Mouse (Mus musculus): Measurements from ENCODE around the gene Tedc1. TPM values are rescaled to one million over a fixed set of nuclear protein-coding genes. Genes with fewer than 3 reads are reported as not detected.

The Tedc1 gene
- 1 to 10 TPM; 2.0 to 2.5 TPM for total RNA-seq (2021)
- long read RNA-seq, experiment 1, partial matches to known transcripts: 0 of 6 reads
- long read RNA-seq, experiment 1, other reads (novel, unspliced or antisense): 3 of 6 reads
- long read RNA-seq, experiment 2, transcript Tedc1-201 (8 exons, 2,441 nt): major isoform, 5 of 5 reads
- long read RNA-seq, experiment 2, partial matches to known transcripts: 0 of 5 reads
- long read RNA-seq, experiment 2, other reads (novel, unspliced or antisense): 0 of 5 reads

DNA sequence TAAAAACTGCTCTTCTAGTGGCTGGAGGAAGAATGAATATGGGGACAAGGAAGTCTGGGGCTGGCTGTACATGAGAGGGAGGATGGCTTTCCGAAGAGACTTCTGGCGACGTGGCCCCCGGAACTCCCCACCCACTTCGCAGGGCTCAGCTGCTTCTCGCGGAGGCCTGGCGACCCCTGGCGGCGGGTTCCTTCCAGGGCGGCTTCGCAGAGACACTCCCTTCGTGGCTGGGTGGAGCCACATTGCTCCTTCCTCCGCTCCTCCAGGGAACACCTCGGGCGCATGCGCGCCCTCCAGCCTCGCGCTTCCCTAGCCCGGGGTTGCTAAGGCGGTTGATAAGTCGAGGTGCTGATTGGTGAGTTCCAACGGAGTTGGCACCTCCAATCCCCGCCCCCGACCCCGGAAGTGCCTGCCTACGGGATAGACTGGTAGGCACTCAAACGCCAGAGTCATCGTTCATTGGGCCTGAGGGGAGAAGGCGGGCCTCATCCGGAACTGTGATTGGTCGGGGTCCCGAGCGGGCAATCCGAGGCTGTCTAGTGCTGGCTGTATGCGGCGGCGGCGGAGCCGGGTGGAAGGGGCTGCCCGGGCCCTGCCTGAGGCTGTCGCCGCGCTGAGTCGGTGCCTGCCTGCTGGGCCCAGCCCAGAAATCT is at the start of gene Tedc1:
Gene Tedc1, plus strand, starts transcription at position 535 of the 653 bp plus-strand sequence.
- DNase-seq: peak; percentile 100

DNA sequence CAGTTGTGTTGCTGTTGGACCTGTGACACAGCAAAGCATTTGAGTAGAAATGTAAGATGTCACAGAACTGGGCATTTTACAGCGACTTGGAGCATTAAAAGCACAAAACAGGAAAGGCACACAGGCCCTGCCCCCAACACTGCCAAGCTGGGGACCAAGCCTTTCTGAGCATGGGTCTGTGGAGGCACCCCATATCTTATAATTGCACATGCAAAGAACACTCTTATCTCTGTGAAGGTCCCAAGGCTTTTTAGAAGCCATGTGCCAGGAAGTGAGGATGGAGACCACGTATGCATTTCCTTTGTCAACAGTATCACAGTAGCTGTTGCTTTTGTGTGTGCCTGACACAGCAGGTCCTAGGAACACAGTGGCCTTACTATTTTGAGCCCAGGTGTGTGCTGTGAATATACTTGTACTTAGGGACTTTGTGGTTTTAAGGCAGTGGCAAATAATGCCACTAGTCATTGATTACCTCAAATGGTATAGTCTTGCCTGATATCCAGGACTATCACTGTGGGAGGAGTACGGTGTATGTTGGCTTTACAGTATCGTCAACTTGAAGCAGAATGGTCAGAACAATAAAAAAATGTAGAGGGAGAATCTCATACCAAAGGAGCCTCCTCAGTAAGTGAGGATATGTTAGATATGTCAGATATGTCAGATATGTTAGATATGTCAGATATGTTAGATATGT is 48.6 kb upstream of the Tedc1 start:
- DNase-seq: no peak

DNA sequence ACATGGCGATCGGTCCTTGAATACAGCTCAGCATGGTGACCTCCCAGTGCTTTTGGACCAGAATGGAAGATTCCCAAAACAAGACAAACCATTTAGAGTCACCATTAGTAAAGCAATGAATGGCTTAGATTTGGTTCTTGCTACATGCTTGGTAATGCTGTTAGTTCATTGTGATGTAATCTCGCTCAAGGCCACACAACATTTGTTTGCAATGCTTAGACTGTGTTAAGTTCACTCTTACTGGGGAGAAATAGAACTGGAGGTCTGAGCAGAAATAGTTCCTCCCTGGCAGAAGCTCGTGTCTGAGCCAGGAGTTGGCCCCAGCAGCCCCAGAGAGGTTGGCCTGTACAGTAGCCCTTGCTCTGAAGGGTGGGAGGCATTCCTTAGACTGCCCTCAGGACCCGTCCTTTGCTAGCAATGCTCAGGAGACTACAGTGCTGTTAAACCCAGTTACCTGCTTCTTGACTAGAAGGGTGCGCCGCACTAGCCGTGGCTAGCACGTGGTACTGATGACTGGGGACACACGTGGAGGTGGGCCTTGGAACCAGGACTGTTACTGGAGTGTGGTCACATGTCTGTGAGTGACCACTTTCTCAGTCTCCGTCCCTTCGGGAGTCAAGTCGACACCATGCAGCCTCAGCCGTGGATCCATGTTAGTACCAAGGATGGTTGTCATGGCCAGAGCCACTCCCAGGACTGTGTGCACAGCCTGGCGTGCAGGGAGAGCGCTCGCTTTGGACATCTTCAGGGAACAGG is 47.5 kb upstream of the Tedc1 start:
- no peak for DNase-seq

DNA sequence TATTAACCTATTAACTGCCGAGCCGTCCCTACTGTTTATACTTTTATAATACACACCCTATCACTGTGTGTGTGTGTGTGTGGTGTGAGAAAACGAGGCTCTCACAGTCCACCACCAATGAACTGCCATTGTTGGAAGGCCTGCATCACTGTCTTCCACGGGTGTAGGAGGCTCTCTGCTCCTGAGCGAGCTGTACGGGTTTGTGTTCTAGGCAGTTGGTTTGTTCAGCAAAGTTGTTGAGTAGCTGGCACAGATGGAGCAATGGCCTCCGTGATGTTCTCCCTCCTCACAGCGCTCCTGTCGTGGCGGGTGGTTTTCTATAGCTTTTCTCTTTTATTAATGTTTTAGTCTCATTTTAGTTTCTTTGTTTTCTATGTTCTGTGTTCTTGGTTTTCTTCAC is 46.4 kb upstream of the Tedc1 start:
- DNase-seq: no peak

DNA sequence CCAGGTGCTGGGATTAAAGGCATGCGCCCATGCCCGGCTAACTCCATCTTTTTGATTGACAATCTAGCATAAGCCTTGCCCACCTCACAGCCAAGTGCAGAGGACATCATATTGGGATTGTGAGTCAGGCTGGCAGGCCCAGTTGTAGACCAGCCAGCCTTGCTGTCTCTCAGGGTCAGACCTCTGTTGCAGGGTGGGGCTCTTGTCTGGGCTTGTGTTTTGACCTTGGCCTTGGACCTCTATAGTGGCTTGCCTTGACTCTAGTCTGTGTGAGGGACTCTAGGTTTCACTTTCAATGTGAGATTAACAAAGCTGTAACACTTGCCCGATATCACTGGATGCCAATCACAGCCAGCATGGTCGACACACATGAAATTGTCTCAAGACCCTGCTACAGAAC is 42.1 kb upstream of the Tedc1 start:
- no peak for DNase-seq

DNA sequence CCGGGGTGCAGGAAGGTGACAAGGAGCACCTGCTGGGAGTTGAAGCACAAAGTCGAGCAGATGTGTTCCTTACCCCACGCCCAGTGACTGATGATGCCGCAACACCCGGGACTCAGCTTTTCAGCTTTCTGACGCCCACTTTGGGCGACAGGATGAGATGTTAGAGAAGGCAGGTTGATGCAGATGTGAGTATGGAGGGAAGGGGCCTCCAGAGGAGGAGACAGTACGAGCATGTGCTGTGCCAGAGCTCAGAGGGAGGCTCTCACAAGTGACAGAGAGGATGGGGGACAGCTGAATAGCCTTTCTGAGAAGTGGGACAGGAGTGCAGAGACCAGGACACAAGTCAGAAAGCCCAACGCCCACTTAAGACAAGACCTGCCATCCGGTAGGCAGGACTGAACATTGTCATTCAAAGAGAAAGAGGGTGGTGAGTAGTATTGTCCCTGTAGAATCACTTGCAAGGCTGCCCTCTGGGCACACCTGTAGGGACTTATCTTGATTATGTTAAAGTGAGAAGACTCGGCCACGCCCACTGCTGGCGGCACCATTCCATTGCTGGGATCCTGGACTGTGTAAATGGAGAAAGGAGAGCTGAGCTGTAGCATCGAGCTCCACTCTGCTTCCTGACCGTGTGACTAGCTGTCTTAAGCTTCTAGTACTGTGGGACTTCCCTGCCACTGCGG is 41.2 kb upstream of the Tedc1 start:
- no peak for DNase-seq

DNA sequence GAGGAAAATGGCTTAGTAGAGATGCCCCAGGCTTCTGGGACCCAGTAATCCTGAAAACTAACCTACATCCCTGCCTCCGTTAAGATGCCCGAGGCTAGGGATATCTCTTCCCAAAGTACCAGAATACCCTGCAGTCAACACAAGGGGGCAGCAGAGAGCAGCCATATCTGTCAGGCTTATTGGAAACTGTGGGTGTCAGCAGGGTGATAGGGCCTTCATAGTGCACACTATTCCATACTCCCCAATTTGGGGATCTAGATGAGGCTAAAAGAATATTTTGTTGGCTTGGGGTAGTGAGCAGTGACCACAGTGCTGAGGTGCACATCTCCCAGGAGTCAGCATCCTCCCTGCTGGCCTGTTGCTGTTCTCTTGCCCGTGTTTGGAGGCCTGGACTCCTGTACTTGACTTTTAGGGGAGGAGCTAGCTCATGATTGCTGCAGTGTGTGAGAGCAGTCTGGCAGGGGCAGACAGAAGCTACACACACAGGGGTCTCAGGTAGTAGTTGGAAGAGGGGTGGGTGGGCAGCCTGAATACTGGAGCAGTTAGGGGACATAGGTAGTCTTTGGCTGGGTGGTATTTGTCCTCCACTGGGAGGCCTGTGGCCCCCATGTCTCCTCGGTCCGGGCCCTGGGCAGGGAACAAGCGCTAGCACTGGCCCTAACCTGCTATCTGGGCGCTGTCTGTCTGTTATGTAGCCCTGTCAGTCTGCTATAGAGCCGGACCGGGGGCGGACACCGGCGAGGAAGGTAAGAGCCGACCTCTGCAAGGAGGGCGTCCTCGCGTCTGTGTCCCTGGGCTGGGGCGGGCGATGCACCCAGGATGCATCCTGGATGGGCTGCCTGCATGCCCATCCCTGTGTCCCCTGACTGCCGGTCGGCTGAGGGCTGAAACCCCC is 36.5 kb upstream of the Tedc1 start:
- peak; percentile 88 for DNase-seq

DNA sequence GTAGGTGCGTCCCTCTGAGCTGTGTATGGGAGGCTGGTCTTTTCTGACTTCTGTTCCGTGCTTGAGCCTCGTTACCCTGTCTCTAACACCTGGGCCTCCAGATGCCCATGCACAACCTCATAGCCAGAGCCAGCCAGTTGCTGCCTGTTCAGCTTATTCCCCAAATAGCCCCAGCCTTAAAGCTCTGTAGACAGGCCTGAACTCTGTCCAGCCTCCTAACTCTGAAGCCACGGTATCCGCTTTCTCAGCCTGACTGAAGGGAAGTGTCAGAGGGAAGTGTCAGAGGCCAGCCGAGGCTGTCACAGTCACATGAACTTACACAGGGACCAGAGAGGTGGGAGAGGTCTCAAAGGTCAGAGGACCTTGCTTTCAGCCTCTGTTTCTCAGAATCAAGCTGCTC is 31.5 kb upstream of the Tedc1 start:
- DNase-seq: no peak

DNA sequence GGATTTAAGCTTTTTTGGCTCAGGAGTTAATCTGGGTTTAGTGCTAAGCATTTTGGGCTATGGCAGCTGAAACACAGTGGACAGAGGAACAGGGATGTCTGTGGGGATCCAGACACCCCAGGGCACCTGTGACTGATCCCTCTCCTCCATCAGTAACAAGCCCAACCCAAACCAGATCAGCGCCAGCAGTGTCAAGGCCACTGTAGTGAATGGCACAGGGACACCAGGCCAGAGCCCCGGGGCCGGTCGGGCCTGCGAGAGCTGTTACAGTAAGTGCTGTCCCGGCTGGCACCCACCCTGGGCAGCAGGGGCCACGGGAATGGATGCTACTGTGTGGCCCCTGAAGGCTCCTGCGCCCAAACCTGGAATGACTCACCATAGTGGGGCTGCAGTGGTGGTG is 25.5 kb upstream of the Tedc1 start:
- DNase-seq: no peak

DNA sequence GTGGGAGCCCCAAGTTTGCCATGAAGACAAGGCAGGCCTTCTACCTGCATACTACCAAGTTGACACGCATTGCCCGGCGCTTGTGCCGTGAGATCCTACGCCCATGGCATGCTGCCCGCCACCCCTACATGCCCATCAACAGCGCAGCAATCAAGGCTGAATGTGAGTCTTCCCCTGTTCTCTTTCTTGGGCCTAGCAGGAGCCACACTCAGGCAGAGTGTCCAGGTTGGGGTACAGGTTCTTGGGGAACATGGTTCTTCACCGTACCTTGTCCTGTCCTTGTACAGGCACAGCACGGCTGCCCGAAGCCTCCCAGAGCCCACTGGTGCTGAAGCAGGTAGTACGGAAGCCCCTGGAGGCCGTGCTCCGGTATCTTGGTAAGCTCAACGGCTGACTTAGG is 24.6 kb upstream of the Tedc1 start:
- DNase-seq: no peak

DNA sequence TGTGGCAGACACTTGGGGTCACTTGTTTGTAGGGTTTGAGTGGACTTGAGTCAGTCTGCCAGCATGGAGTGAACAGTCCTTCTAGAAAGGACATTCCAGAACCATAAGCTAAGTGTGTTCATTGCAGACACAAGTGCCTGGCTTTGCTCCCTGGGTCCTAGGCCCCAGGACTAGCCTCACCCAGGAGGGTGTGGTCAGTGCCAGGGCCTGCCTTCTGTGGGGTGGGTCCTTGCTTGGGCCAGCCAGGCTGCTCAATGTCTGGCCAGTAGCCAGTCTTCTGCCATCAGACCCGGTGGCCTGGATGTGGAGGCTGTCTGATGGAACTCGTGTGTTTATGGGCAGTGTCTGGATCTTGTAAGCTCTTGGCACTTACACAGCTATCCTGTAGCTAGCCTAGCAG is 23.7 kb upstream of the Tedc1 start:
- DNase-seq: no peak

DNA sequence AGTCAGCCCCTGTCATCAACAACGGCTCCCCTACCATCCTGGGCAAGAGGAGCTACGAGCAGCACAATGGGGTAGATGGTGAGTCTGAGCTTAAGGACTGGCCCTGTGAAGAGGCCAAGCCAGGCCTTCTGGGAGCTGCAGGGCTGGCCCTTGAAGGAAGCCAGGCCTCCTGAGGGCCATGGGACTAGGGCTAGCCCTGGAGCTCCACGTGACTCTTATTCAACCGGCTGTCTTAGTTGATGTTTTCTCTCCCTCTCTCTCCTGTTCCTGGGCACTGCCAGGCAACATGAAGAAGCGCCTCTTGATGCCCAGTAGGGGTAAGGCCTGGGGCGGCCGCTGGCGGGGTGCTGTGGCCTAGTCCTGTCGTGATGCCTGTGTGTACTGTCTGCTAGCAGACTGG is 23.0 kb upstream of the Tedc1 start:
- no peak for DNase-seq

DNA sequence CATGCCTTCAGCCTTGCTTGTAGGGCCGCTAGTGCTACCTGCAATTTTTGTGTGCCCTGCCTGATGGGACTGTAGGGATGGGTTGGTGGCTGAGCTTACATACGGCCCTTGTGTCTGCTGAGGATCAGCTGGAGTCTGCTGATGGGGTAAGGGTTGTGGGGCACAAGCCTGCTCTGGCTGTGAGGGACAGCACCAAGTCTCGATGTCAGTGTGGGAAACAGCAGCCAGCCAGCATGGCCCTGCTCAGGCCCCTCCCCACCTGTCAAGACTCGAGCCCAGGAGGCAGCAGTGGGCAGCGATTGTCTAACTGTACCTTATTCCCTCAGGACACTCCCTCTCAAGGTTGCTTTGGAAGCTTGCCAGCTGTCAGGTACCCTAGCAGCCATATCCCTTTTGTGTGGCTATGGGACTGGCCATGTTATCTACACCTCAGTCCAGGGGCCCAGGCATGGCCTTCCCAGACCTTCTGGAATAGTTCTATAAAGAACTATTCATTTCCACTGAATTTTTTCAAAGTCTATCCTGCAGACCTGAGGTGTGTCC is 22.3 kb upstream of the Tedc1 start:
- no peak for DNase-seq

DNA sequence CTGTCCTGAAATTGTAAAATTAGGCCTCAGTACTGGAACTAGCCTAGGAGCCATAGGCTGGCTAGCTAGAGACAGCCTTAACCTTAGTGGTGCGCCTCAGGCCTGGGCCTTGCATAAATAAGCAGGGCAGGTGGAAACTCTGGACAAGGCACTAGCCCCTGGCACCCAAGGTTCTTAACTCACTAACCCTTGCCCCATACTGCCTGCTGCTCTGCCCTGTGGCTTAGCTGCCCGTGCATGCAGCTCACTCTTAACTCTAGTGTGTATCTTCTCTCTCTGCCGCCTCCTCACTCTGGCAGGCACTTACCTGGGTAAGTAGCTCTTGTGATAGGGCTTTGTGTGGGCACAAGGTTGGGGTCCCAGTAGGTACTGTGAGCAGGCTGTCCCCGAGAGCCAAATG is 21.7 kb upstream of the Tedc1 start:
- DNase-seq: no peak

DNA sequence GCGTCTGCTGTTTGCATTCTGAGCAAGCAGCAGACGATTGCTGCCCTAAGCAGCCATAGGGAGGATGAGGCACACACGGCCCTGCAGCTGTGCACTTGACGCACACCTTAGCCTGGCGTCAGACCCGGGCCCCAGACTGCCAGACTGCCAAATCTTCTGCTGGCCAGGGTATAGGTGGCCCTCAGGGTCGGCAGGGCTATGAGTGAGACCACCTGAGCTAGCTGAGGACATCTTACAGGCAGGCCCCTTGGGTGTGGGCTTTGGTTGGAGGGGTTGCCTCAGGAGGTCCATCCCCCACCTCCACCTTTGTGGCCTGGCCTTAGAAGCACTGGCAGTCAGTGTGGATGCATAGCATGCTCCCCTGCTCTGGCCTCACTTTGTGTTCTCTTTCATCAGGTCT is 20.8 kb upstream of the Tedc1 start:
- no peak for DNase-seq

DNA sequence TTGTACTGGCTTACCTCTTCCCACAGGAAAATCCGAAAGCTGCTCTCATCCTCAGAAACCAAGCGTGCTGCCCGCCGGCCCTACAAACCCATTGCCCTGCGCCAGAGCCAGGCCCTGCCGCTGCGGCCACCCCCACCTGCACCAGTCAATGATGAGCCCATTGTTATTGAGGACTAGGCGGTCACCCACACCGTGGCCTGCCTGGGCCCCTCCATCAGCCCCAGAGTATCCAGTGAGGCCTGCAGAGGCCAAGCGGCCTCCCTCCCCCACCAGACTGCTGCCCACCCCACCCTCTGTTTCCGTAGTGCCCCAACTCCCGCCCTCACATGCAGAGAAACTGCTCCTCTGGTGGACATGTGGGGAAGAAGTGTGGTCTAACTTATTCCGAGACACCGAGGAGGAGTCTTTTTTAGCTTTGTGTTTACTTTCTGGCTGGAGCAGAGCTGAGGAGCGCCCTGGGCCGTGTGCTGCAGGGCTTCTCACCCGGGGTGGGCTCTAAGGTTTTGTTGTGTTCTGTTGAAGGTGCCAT is 19.7 kb upstream of the Tedc1 start:
- no peak for DNase-seq

DNA sequence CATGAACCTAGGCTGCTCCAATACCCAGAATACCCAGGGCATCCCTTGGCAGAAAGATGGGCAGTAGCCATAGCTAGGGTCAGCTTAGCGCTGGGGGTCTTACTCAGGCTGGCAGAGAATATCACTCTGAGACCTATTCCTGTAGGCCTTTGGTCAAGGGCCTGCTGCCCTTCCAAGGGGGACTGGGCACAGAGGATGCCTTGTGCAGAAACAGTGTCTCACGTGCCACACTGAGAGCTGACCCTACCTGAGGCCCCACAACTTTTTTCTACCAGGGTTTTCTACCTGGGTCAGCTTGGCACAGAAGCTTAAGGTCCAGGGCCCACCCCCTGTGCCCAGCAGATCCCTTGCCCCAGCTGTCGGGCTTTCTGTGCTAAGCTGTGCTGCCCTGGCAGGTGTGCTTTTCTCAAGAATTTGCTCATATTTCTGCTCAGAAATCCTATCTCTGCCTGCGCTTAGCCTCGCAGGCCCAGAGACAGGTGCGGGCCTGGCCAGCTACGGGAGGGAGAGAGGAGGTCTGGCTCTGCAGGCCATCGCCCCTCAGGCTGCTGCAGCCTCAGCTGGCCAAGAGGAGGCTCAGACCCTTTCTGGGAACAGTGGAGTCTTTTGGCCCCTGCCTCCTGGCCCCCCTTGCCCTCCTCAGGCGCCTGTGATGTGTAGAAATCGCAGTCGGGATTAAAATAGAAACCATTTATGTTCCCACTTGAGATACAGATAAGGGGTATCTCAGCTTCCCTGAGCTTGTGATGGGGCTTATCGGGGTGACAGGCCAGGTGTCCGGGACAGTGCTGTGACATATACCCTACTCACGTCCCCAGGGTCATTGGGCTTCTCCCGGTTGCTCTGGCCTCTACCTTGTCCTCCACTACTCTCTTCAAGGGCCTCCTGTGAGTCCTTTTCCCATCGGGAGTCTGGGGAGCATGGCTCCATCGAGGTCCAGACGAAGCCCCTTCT is 18.7 kb upstream of the Tedc1 start:
- no peak for DNase-seq

DNA sequence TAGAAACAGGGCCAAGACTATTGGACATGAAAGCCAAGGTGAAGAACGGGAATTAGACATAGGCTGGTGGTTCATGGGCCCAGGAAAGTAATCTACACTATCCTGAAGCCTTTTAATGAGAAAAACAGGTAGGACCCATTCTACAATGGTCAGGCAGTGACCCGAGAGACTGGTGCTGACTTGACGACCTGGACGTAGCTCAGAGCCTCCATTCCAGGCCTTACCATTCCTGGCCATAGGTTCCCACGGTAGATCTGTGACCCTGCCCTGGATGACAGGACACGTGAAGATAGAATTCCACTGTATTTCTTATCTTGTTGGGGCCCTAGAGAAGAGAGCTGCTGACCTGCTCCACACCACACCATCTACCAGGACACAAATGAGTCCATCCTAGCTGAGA is 17.9 kb upstream of the Tedc1 start:
- DNase-seq: no peak
